Mouse (Mus musculus) heart, embryonic 13.5 days (tissue): ENCODE results near the gene Foxa3. TPM values are rescaled to one million over a fixed set of nuclear protein-coding genes. Genes with fewer than 3 reads are reported as not detected.

Experiments
- ATAC-seq: fragments of 200-750 bp; cut with Nextera tagmentation; 2 replicates; pipeline ENCODE4 v1.8.0; 2017; ENCODE audit warnings: moderate TSS enrichment; ENCODE audit not compliant: insufficient number of reproducible peaks, low FRiP score, low TSS enrichment; ENCODE audit errors: extremely low read depth
- H3K27ac ChIP-seq: fragments of 300-500 bp; sonication (generic); replicated peaks from 2 replicates; pipeline ENCODE4 v1.5.1; 2015; ENCODE audit warnings: moderate library complexity, mild to moderate bottlenecking, inconsistent platforms
- H3K27me3 ChIP-seq: fragments of 300-500 bp; sonication (generic); replicated peaks from 2 replicates; pipeline ENCODE4 v1.6.1; 2015; ENCODE audit warnings: mild to moderate bottlenecking, inconsistent platforms
- H3K36me3 ChIP-seq: fragments of 300-500 bp; sonication (generic); 2 replicates; pipeline ENCODE4 v1.6.1; 2015; ENCODE audit warnings: mild to moderate bottlenecking, inconsistent platforms
- H3K4me1 ChIP-seq: fragments of 300-500 bp; sonication (generic); 2 replicates; pipeline ENCODE4 v1.6.1; 2015; ENCODE audit warnings: inconsistent platforms
- H3K4me2 ChIP-seq: fragments of 300-500 bp; sonication (generic); 2 replicates; pipeline ENCODE4 v1.6.1; 2015; ENCODE audit warnings: inconsistent platforms, mild to moderate bottlenecking, moderate library complexity
- H3K4me3 ChIP-seq: fragments of 300-500 bp; sonication (generic); 2 replicates; pipeline ENCODE4 v1.5.1; 2015; ENCODE audit warnings: moderate library complexity, mild to moderate bottlenecking, inconsistent platforms
- H3K9ac ChIP-seq: fragments of 300-500 bp; sonication (generic); 2 replicates; pipeline ENCODE4 v1.6.1; 2015; ENCODE audit warnings: inconsistent platforms, mild to moderate bottlenecking, moderate library complexity
- H3K9me3 ChIP-seq: fragments of 300-500 bp; sonication (generic); 2 replicates; pipeline ENCODE4 v1.6.1; 2016; ENCODE audit warnings: inconsistent platforms
- WGBS: fragments of 180-500 bp; shearing (Covaris S2); methylation state at CpG from one replicate; pipeline ENCODE4 v1.1.7; 2015; ENCODE audit warnings: mixed read lengths; 5-methylcytosine and 5-hydroxymethylcytosine counted together
- polyA plus RNA-seq: library from polyadenylated mRNA; unstranded; fragments of >200 nt; fragmentation: Nextera tagmentation; extraction: Ambion mirVana; gene quantifications from 2 replicates; pipeline ENCODE4 v1.2.1, GENCODE M21; 2015

Foxa3 gene
- polyA plus RNA-seq, 1 experiment from 2014 or later: 0.25 TPM

GRCm38 (mm10) chr7:19053136-19053532 lies 29.8 kb upstream of the Foxa3 start:
- H3K4me2 ChIP-seq: no peak overlapping the region
- H3K27ac ChIP-seq: no peak overlapping the region
- peaks cover 59% of the 10 kb centered on the region for H3K36me3 ChIP-seq
- H3K27me3 ChIP-seq: no peaks in the 10 kb centered on the region
- ATAC-seq: no peak
- H3K4me3 ChIP-seq: no peak overlapping the region
- no peaks in the 10 kb centered on the region for H3K9me3 ChIP-seq
- H3K4me1 ChIP-seq: peaks cover 12% of the 10 kb centered on the region
- H3K9ac ChIP-seq: no peak overlapping the region
- 84% methylated on average over 7 of the region's 7 CpGs for whole genome bisulfite sequencing

GRCm38 (mm10) chr7:19052345-19053135 lies 29.2 kb upstream of the Foxa3 start:
- H3K36me3 ChIP-seq: peaks cover 65% of the 10 kb centered on the region
- 83% methylated on average over 15 of the region's 15 CpGs for WGBS
- H3K4me3 ChIP-seq: no peak overlapping the region
- no peak for ATAC-seq
- no peak overlapping the region for H3K27ac ChIP-seq
- H3K4me1 ChIP-seq: peaks cover 12% of the 10 kb centered on the region
- no peaks in the 10 kb centered on the region for H3K9me3 ChIP-seq
- H3K27me3 ChIP-seq: no peaks in the 10 kb centered on the region
- no peak overlapping the region for H3K9ac ChIP-seq
- no peak overlapping the region for H3K4me2 ChIP-seq

GRCm38 (mm10) chr7:19051161-19051560 lies 27.8 kb upstream of the Foxa3 start:
- H3K4me1 ChIP-seq: peaks cover 12% of the 10 kb centered on the region
- no peak overlapping the region for H3K4me3 ChIP-seq
- no peak for ATAC-seq
- no peak overlapping the region for H3K9ac ChIP-seq
- WGBS: 51% methylated on average over 4 of the region's 4 CpGs
- H3K27me3 ChIP-seq: no peaks in the 10 kb centered on the region
- peaks cover 75% of the 10 kb centered on the region for H3K36me3 ChIP-seq
- no peak overlapping the region for H3K4me2 ChIP-seq
- H3K27ac ChIP-seq: no peak overlapping the region
- no peaks in the 10 kb centered on the region for H3K9me3 ChIP-seq

GRCm38 (mm10) chr7:19050172-19050571 lies 26.8 kb upstream of the Foxa3 start:
- no peak overlapping the region for H3K27ac ChIP-seq
- H3K4me3 ChIP-seq: no peak overlapping the region
- H3K36me3 ChIP-seq: peaks cover 84% of the 10 kb centered on the region
- no peak overlapping the region for H3K4me2 ChIP-seq
- no peak overlapping the region for H3K9ac ChIP-seq
- ATAC-seq: no peak
- no peaks in the 10 kb centered on the region for H3K27me3 ChIP-seq
- H3K4me1 ChIP-seq: peaks cover 12% of the 10 kb centered on the region
- 80% methylated on average over 8 of the region's 8 CpGs for WGBS
- no peaks in the 10 kb centered on the region for H3K9me3 ChIP-seq

GRCm38 (mm10) chr7:19049252-19049651 lies 25.9 kb upstream of the Foxa3 start:
- no peaks in the 10 kb centered on the region for H3K27me3 ChIP-seq
- WGBS: 86% methylated on average over 5 of the region's 5 CpGs
- H3K9ac ChIP-seq: no peak overlapping the region
- no peak overlapping the region for H3K27ac ChIP-seq
- peaks cover 91% of the 10 kb centered on the region for H3K36me3 ChIP-seq
- ATAC-seq: no peak
- no peak overlapping the region for H3K4me2 ChIP-seq
- H3K9me3 ChIP-seq: no peaks in the 10 kb centered on the region
- peaks cover 6% of the 10 kb centered on the region; the same call in 1 of the 2 replicates for H3K4me1 ChIP-seq
- no peak overlapping the region for H3K4me3 ChIP-seq

GRCm38 (mm10) chr7:19048006-19048527 lies 24.7 kb upstream of the Foxa3 start:
- WGBS: 87% methylated on average over 14 of the region's 14 CpGs
- H3K4me3 ChIP-seq: no peak overlapping the region
- H3K9me3 ChIP-seq: no peaks in the 10 kb centered on the region
- H3K9ac ChIP-seq: no peak overlapping the region
- H3K27ac ChIP-seq: no peak overlapping the region
- no peaks in the 10 kb centered on the region for H3K27me3 ChIP-seq
- no peak overlapping the region for H3K4me2 ChIP-seq
- H3K36me3 ChIP-seq: peaks cover 95% of the 10 kb centered on the region
- no peak for ATAC-seq
- H3K4me1 ChIP-seq: no peaks in the 10 kb centered on the region

GRCm38 (mm10) chr7:19046286-19047069 lies 23.1 kb upstream of the Foxa3 start:
- WGBS: 86% methylated on average over 11 of the region's 11 CpGs
- peaks cover 100% of the 10 kb centered on the region for H3K36me3 ChIP-seq
- no peaks in the 10 kb centered on the region for H3K27me3 ChIP-seq
- no peak overlapping the region for H3K9ac ChIP-seq
- H3K4me2 ChIP-seq: no peak overlapping the region
- no peak overlapping the region for H3K27ac ChIP-seq
- no peaks in the 10 kb centered on the region for H3K4me1 ChIP-seq
- ATAC-seq: no peak
- H3K4me3 ChIP-seq: no peak overlapping the region
- no peaks in the 10 kb centered on the region for H3K9me3 ChIP-seq

- WGBS: 96% methylated on average over 6 of the region's 6 CpGs
- peaks cover 100% of the 10 kb centered on the region for H3K36me3 ChIP-seq
- H3K27me3 ChIP-seq: no peaks in the 10 kb centered on the region
- no peaks in the 10 kb centered on the region for H3K4me1 ChIP-seq
- no peaks in the 10 kb centered on the region for H3K9me3 ChIP-seq
- ATAC-seq: no peak
- H3K4me2 ChIP-seq: no peak overlapping the region
- no peak overlapping the region for H3K9ac ChIP-seq
- H3K4me3 ChIP-seq: no peak overlapping the region
- H3K27ac ChIP-seq: no peak overlapping the region
Measured at GRCm38 (mm10) chr7:19044616-19045015, 21.3 kb upstream of the Foxa3 start.

- 58% methylated on average over 4 of the region's 4 CpGs for WGBS
- no peaks in the 10 kb centered on the region for H3K4me1 ChIP-seq
- no peaks in the 10 kb centered on the region for H3K27me3 ChIP-seq
- H3K27ac ChIP-seq: no peak overlapping the region
- no peak overlapping the region for H3K9ac ChIP-seq
- H3K36me3 ChIP-seq: peaks cover 83% of the 10 kb centered on the region
- no peak overlapping the region for H3K4me3 ChIP-seq
- no peak for ATAC-seq
- no peak overlapping the region for H3K4me2 ChIP-seq
- H3K9me3 ChIP-seq: no peaks in the 10 kb centered on the region
Measured at GRCm38 (mm10) chr7:19031641-19032040, 8.3 kb upstream of the Foxa3 start.

- ATAC-seq: peak; percentile 15; the same call in 1 of the 2 replicates
Measured at GRCm38 (mm10) chr7:19029084-19029653, 5.8 kb upstream of the Foxa3 start.

GRCm38 (mm10) chr7:19028067-19028466 lies 4.7 kb upstream of the Foxa3 start:
- Histone ChIP-seq H3K9ac (no peak overlapping the region), H3K4me1 (peaks cover 23% of the 10 kb centered on the region), H3K4me2 (no peak overlapping the region), H3K27ac (no peak overlapping the region), H3K27me3 (peaks cover 8% of the 10 kb centered on the region), H3K36me3 (peaks cover 48% of the 10 kb centered on the region), H3K9me3 (no peaks in the 10 kb centered on the region), H3K4me3 (no peak overlapping the region)
- ATAC-seq: no peak

More at GRCm38 (mm10) chr7:19029084-19029653, 5.8 kb upstream of the Foxa3 start:
- H3K36me3 ChIP-seq: peaks cover 59% of the 10 kb centered on the region
- no peaks in the 10 kb centered on the region for H3K27me3 ChIP-seq
- H3K4me2 ChIP-seq: no peak overlapping the region
- no peak overlapping the region for H3K27ac ChIP-seq
- no peak overlapping the region for H3K9ac ChIP-seq
- peaks cover 18% of the 10 kb centered on the region for H3K4me1 ChIP-seq
- 67% methylated on average over 6 of the region's 6 CpGs for WGBS
- H3K9me3 ChIP-seq: no peaks in the 10 kb centered on the region
- H3K4me3 ChIP-seq: no peak overlapping the region
